Mouse (Mus musculus) heart, embryonic 13.5 days (tissue): ENCODE measurements at regions not wholly inside any gene's neighbourhood (a gene's known extent, or its start where the extent isn't known, plus 50 kb on each side); places are given as distances from the start of the nearest gene placed in this dataset.
"Not testable (repeated sequence)": the region's sequence is repeated elsewhere in the genome, so short reads cannot be mapped to it uniquely, and the experiment has no call there.

ENCODE experiments used
- ATAC-seq: fragments of 200-750 bp; cut with Nextera tagmentation; 2 replicates; pipeline ENCODE4 v1.8.0; 2017; ENCODE audit warnings: moderate TSS enrichment; ENCODE audit not compliant: insufficient number of reproducible peaks, low FRiP score, low TSS enrichment; ENCODE audit errors: extremely low read depth
- H3K27ac ChIP-seq: fragments of 300-500 bp; sonication (generic); replicated peaks from 2 replicates; pipeline ENCODE4 v1.5.1; 2015; ENCODE audit warnings: moderate library complexity, mild to moderate bottlenecking, inconsistent platforms
- H3K27me3 ChIP-seq: fragments of 300-500 bp; sonication (generic); replicated peaks from 2 replicates; pipeline ENCODE4 v1.6.1; 2015; ENCODE audit warnings: mild to moderate bottlenecking, inconsistent platforms
- H3K36me3 ChIP-seq: fragments of 300-500 bp; sonication (generic); 2 replicates; pipeline ENCODE4 v1.6.1; 2015; ENCODE audit warnings: mild to moderate bottlenecking, inconsistent platforms
- H3K4me1 ChIP-seq: fragments of 300-500 bp; sonication (generic); 2 replicates; pipeline ENCODE4 v1.6.1; 2015; ENCODE audit warnings: inconsistent platforms
- H3K4me2 ChIP-seq: fragments of 300-500 bp; sonication (generic); 2 replicates; pipeline ENCODE4 v1.6.1; 2015; ENCODE audit warnings: inconsistent platforms, mild to moderate bottlenecking, moderate library complexity
- H3K4me3 ChIP-seq: fragments of 300-500 bp; sonication (generic); 2 replicates; pipeline ENCODE4 v1.5.1; 2015; ENCODE audit warnings: moderate library complexity, mild to moderate bottlenecking, inconsistent platforms
- H3K9ac ChIP-seq: fragments of 300-500 bp; sonication (generic); 2 replicates; pipeline ENCODE4 v1.6.1; 2015; ENCODE audit warnings: inconsistent platforms, mild to moderate bottlenecking, moderate library complexity
- H3K9me3 ChIP-seq: fragments of 300-500 bp; sonication (generic); 2 replicates; pipeline ENCODE4 v1.6.1; 2016; ENCODE audit warnings: inconsistent platforms
- WGBS: fragments of 180-500 bp; shearing (Covaris S2); methylation state at CpG from one replicate; pipeline ENCODE4 v1.1.7; 2015; ENCODE audit warnings: mixed read lengths; 5-methylcytosine and 5-hydroxymethylcytosine counted together

GRCm38 (mm10) chr2:166290826-166291225 is 135.4 kb upstream of the Sulf2 start:
- no peaks in the 10 kb centered on the region for H3K27me3 ChIP-seq
- no peaks in the 10 kb centered on the region for H3K9me3 ChIP-seq
- H3K9ac ChIP-seq: no peak overlapping the region
- WGBS: 43% methylated on average over 9 of the region's 9 CpGs
- no peak overlapping the region for H3K4me3 ChIP-seq
- H3K27ac ChIP-seq: peak overlapping the region; percentile 51
- ATAC-seq: no peak
- peaks cover 32% of the 10 kb centered on the region for H3K4me1 ChIP-seq
- no peak overlapping the region for H3K4me2 ChIP-seq
- no peaks in the 10 kb centered on the region for H3K36me3 ChIP-seq

GRCm38 (mm10) chr2:166289198-166289597 is 133.7 kb upstream of the Sulf2 start:
- Histone ChIP-seq H3K27ac (no peak overlapping the region), H3K4me1 (peaks cover 32% of the 10 kb centered on the region), H3K36me3 (no peaks in the 10 kb centered on the region), H3K9me3 (no peaks in the 10 kb centered on the region), H3K4me3 (no peak overlapping the region), H3K4me2 (no peak overlapping the region), H3K9ac (peak overlapping the region; percentile 50; the same call in 1 of the 2 replicates), H3K27me3 (no peaks in the 10 kb centered on the region)
- ATAC-seq: no peak
- 46% methylated on average over 6 of the region's 6 CpGs for WGBS

- H3K9me3 ChIP-seq, H3K36me3 ChIP-seq, H3K9ac ChIP-seq, H3K27me3 ChIP-seq, H3K4me2 ChIP-seq, H3K4me3 ChIP-seq, ATAC-seq, H3K27ac ChIP-seq, H3K4me1 ChIP-seq: not testable (repeated sequence)
- WGBS: 60% methylated on average over 1 of the region's 5 CpGs
Measured at GRCm38 (mm10) chr2:166281137-166281536, 125.7 kb upstream of the Sulf2 start.

- Histone ChIP-seq H3K36me3 (no peaks in the 10 kb centered on the region), H3K4me1 (no peaks in the 10 kb centered on the region), H3K9ac (no peak overlapping the region), H3K27me3 (no peaks in the 10 kb centered on the region), H3K4me2 (no peak overlapping the region), H3K27ac (no peak overlapping the region), H3K4me3 (no peak overlapping the region), H3K9me3 (0 out of 2 replicates have a peak, but pooled peaks cover 2% of the 10 kb centered on the region)
- no peak for ATAC-seq
- 51% methylated on average over 5 of the region's 5 CpGs for WGBS
Measured at GRCm38 (mm10) chr2:166280651-166281127, 125.2 kb upstream of the Sulf2 start.

GRCm38 (mm10) chr2:166279676-166280075 is 124.2 kb upstream of the Sulf2 start:
- Histone ChIP-seq H3K4me3 (no peak overlapping the region), H3K27ac (no peak overlapping the region), H3K4me1 (no peaks in the 10 kb centered on the region), H3K36me3 (no peaks in the 10 kb centered on the region), H3K27me3 (no peaks in the 10 kb centered on the region), H3K9me3 (0 out of 2 replicates have a peak, but pooled peaks cover 2% of the 10 kb centered on the region), H3K9ac (no peak overlapping the region), H3K4me2 (no peak overlapping the region)
- no peak for ATAC-seq
- WGBS: 88% methylated on average over 15 of the region's 15 CpGs

GRCm38 (mm10) chr2:166275398-166275797 is 119.9 kb upstream of the Sulf2 start:
- H3K4me1 ChIP-seq: peaks cover 11% of the 10 kb centered on the region
- no peak for ATAC-seq
- H3K27me3 ChIP-seq: no peaks in the 10 kb centered on the region
- WGBS: 79% methylated on average over 8 of the region's 8 CpGs
- H3K27ac ChIP-seq: no peak overlapping the region
- no peaks in the 10 kb centered on the region for H3K36me3 ChIP-seq
- no peak overlapping the region for H3K9ac ChIP-seq
- H3K9me3 ChIP-seq: 0 out of 2 replicates have a peak, but pooled peaks cover 2% of the 10 kb centered on the region
- no peak overlapping the region for H3K4me2 ChIP-seq
- H3K4me3 ChIP-seq: no peak overlapping the region

GRCm38 (mm10) chr2:166274016-166274346 is 118.5 kb upstream of the Sulf2 start:
- Histone ChIP-seq H3K4me1 (peaks cover 11% of the 10 kb centered on the region), H3K9ac (no peak overlapping the region), H3K9me3 (no peaks in the 10 kb centered on the region), H3K36me3 (no peaks in the 10 kb centered on the region), H3K4me2 (peak overlapping the region; percentile 11), H3K27ac (no peak overlapping the region), H3K4me3 (no peak overlapping the region), H3K27me3 (no peaks in the 10 kb centered on the region)
- 73% methylated on average over 2 of the region's 2 CpGs for WGBS
- no peak for ATAC-seq

GRCm38 (mm10) chr2:166273312-166274015 is 118.0 kb upstream of the Sulf2 start:
- Histone ChIP-seq H3K4me2 (peak overlapping the region; percentile 11), H3K36me3 (no peaks in the 10 kb centered on the region), H3K9me3 (no peaks in the 10 kb centered on the region), H3K27ac (no peak overlapping the region), H3K4me1 (peaks cover 11% of the 10 kb centered on the region), H3K27me3 (no peaks in the 10 kb centered on the region), H3K9ac (no peak overlapping the region), H3K4me3 (no peak overlapping the region)
- WGBS: 60% methylated on average over 23 of the region's 23 CpGs
- no peak for ATAC-seq

- Histone ChIP-seq H3K36me3 (no peaks in the 10 kb centered on the region), H3K4me3 (no peak overlapping the region), H3K4me2 (no peak overlapping the region), H3K9me3 (no peaks in the 10 kb centered on the region), H3K27ac (no peak overlapping the region), H3K9ac (no peak overlapping the region), H3K27me3 (no peaks in the 10 kb centered on the region), H3K4me1 (peaks cover 11% of the 10 kb centered on the region)
- no peak for ATAC-seq
- 72% methylated on average over 1 of the region's 1 CpGs for WGBS
Measured at GRCm38 (mm10) chr2:166272841-166273240, 117.4 kb upstream of the Sulf2 start.

GRCm38 (mm10) chr2:166272190-166272543 is 116.7 kb upstream of the Sulf2 start:
- Histone ChIP-seq H3K9me3 (no peaks in the 10 kb centered on the region), H3K9ac (no peak overlapping the region), H3K4me2 (no peak overlapping the region), H3K4me3 (no peak overlapping the region), H3K27ac (no peak overlapping the region), H3K36me3 (no peaks in the 10 kb centered on the region), H3K27me3 (peaks cover 4% of the 10 kb centered on the region; the same call in 1 of the 2 replicates), H3K4me1 (peaks cover 11% of the 10 kb centered on the region)
- WGBS: 75% methylated on average over 7 of the region's 7 CpGs
- no peak for ATAC-seq

GRCm38 (mm10) chr2:166271373-166272189 is 116.1 kb upstream of the Sulf2 start:
- H3K4me3 ChIP-seq: no peak overlapping the region
- WGBS: 57% methylated on average over 11 of the region's 11 CpGs
- ATAC-seq: no peak
- H3K27me3 ChIP-seq: peaks cover 4% of the 10 kb centered on the region; the same call in 1 of the 2 replicates
- peaks cover 11% of the 10 kb centered on the region for H3K4me1 ChIP-seq
- H3K9ac ChIP-seq: no peak overlapping the region
- no peak overlapping the region for H3K27ac ChIP-seq
- no peak overlapping the region for H3K4me2 ChIP-seq
- H3K36me3 ChIP-seq: no peaks in the 10 kb centered on the region
- H3K9me3 ChIP-seq: no peaks in the 10 kb centered on the region
